Comparison of ENCODE assay signal across 8 mouse cellular contexts in genomic region chr11:18878016-18878415, GRCm38 (mm10).
A peak's percentile ranks its signal among the peaks of the same experiment; 100 is the strongest.
DNase-seq lines count a peak whose midpoint lies in the region; ATAC-seq lines count a peak whose summit lies in the region.

No protein-coding gene starts in this region.

- under 1% methylated on average over 18 of the region's 18 CpGs for WGBS in hindbrain, embryonic 12.5 days
- under 1% methylated on average over 18 of the region's 18 CpGs for WGBS in liver, embryonic 16.5 days (ENCODE audit: insufficient replicate concordance)
- WGBS in stomach, embryonic 16.5 days, result under 1% methylated on average over 18 of the region's 18 CpGs

- peak overlapping the region; percentile 82 for H3K4me2 ChIP-seq in hindbrain, embryonic 12.5 days (replicated peaks)
- H3K4me2 ChIP-seq in liver, embryonic 16.5 days (ENCODE audit: low read depth, low read length), result peak overlapping the region; percentile 67
- H3K4me2 ChIP-seq in stomach, embryonic 16.5 days (ENCODE audit: low read depth, low read length), result peak overlapping the region; percentile 87

- H3K36me3 ChIP-seq in hindbrain, embryonic 12.5 days, result no peaks in the 10 kb centered on the region
- H3K36me3 ChIP-seq in liver, embryonic 16.5 days (ENCODE audit: control insufficient read depth, insufficient read depth), result no peaks in the 10 kb centered on the region
- H3K36me3 ChIP-seq in stomach, embryonic 16.5 days (ENCODE audit: control insufficient read depth, insufficient read depth, low read length), result 0 out of 2 replicates have a peak, but pooled peaks cover 4% of the 10 kb centered on the region

- peak overlapping the region; percentile 95 for H3K27ac ChIP-seq in hindbrain, embryonic 12.5 days
- H3K27ac ChIP-seq in liver, embryonic 16.5 days (ENCODE audit: low read length), result peak overlapping the region; percentile 29; the same call in 1 of the 2 replicates
- peak overlapping the region; percentile 97 for H3K27ac ChIP-seq in stomach, embryonic 16.5 days (ENCODE audit: low read length)

- peaks cover 72% of the 10 kb centered on the region for H3K4me1 ChIP-seq in hindbrain, embryonic 12.5 days
- no peaks in the 10 kb centered on the region; the same call in none of the 2 replicates for H3K4me1 ChIP-seq in liver, embryonic 16.5 days (ENCODE audit: control insufficient read depth, low read depth, low read length)
- H3K4me1 ChIP-seq in stomach, embryonic 16.5 days (ENCODE audit: control insufficient read depth, insufficient read depth, low read length), result peaks cover 13% of the 10 kb centered on the region

- no peaks in the 10 kb centered on the region for H3K9me3 ChIP-seq in hindbrain, embryonic 12.5 days (replicated peaks)
- no peaks in the 10 kb centered on the region for H3K9me3 ChIP-seq in liver, embryonic 16.5 days (replicated peaks; ENCODE audit: control insufficient read depth, low read length)
- H3K9me3 ChIP-seq in stomach, embryonic 16.5 days (replicated peaks; ENCODE audit: control insufficient read depth, low read length), result no peaks in the 10 kb centered on the region

- peak overlapping the region; percentile 39 for H3K4me3 ChIP-seq in hindbrain, embryonic 12.5 days
- peak overlapping the region; percentile 55 for H3K4me3 ChIP-seq in liver, embryonic 16.5 days (ENCODE audit: low read depth, low read length)
- H3K4me3 ChIP-seq in stomach, embryonic 16.5 days (replicated peaks; ENCODE audit: low read length), result peak overlapping the region; percentile 58

- DNase-seq in layer of hippocampus, postnatal 10 days (ENCODE audit: low spot score in 2 of 2), result peak; percentile 10 to 24
- no peak for DNase-seq in layer of hippocampus, adult 18-20 months (ENCODE audit: low spot score in 2 of 2)
- peak; percentile 74 for DNase-seq in MN1 (ENCODE audit: low spot score)
- DNase-seq in embryo, embryonic 11 days, result peak; percentile 84
- DNase-seq in layer of hippocampus, adult 8-10 months (ENCODE audit: low spot score in 2 of 2), result no peak

- peak; percentile 28 for ATAC-seq in hindbrain, embryonic 12.5 days (ENCODE audit: low FRiP score)
- ATAC-seq in liver, embryonic 16.5 days (ENCODE audit: low read depth), result peak; percentile 7; the same call in 1 of the 2 replicates
- ATAC-seq in stomach, embryonic 16.5 days (ENCODE audit: insufficient read depth, low FRiP score), result peak; percentile 18; the same call in 1 of the 2 replicates

- H3K27me3 ChIP-seq in hindbrain, embryonic 12.5 days, result no peaks in the 10 kb centered on the region; the same call in 1 of the 2 replicates
- peaks cover 45% of the 10 kb centered on the region for H3K27me3 ChIP-seq in liver, embryonic 16.5 days (ENCODE audit: control insufficient read depth, insufficient read depth, low read depth, low read length)
- no peaks in the 10 kb centered on the region for H3K27me3 ChIP-seq in stomach, embryonic 16.5 days (ENCODE audit: control insufficient read depth, insufficient read depth, low read length)

- peak overlapping the region; percentile 66 for H3K9ac ChIP-seq in hindbrain, embryonic 12.5 days
- no peak overlapping the region; the same call in 1 of the 2 replicates for H3K9ac ChIP-seq in liver, embryonic 16.5 days (ENCODE audit: low read depth, low read length)
- peak overlapping the region; percentile 84 for H3K9ac ChIP-seq in stomach, embryonic 16.5 days (ENCODE audit: low read length)

Comparison
In these comparisons a context has a peak if more than half of its experiments do, and no peak if none do; other contexts are left out.
1. DNase-seq: peak in layer of hippocampus, postnatal 10 days (2 of 2), MN1 (single experiment) and embryo, embryonic 11 days (single experiment); none in layer of hippocampus, adult 18-20 months (0 of 2) and layer of hippocampus, adult 8-10 months (0 of 2).
2. H3K27ac ChIP-seq: peak in every context shown above with its lines; median percentile 97 in stomach, embryonic 16.5 days; 95 in hindbrain, embryonic 12.5 days; 29 in liver, embryonic 16.5 days.
3. Peak in every context shown above with its lines, with median percentiles within 50 percentile points of each other: ATAC-seq, H3K4me2 ChIP-seq and H3K4me3 ChIP-seq.